Mouse (Mus musculus) gastrocnemius, adult 18-20 months (tissue): Measurements from ENCODE around the gene Pnmal2. TPM values are rescaled to one million over a fixed set of nuclear protein-coding genes. Genes with fewer than 3 reads are reported as not detected.
A peak's percentile ranks its signal among the peaks of the same experiment; 100 is the strongest.

Source experiments
- DNase-seq: peaks from one replicate; pipeline ENCODE4 v3.0.0; 2021; ENCODE audit warnings: low spot score
- long read RNA-seq, 2 experiments: library from polyadenylated mRNA; stranded (forward); transcript quantifications; one replicate each; pipeline ENCODE4 v2.0.0; 2021
- total RNA-seq, 2 experiments: library from RNA; stranded (reverse); gene quantifications; 2 replicates each; pipeline ENCODE4 v1.2.3; 2021

The Pnmal2 gene
- under 1 TPM; 0.50 to 0.64 TPM for total RNA-seq
- long read RNA-seq, experiment 1, full-length matches to known transcripts = 1 of 1 reads
- long read RNA-seq, experiment 1, partial matches to known transcripts = 0 of 1 reads
- long read RNA-seq, experiment 1, other reads (novel, unspliced or antisense) = 0 of 1 reads
- long read RNA-seq, experiment 2, full-length matches to known transcripts = 2 of 2 reads
- long read RNA-seq, experiment 2, partial matches to known transcripts = 0 of 2 reads
- long read RNA-seq, experiment 2, other reads (novel, unspliced or antisense) = 0 of 2 reads

DNA sequence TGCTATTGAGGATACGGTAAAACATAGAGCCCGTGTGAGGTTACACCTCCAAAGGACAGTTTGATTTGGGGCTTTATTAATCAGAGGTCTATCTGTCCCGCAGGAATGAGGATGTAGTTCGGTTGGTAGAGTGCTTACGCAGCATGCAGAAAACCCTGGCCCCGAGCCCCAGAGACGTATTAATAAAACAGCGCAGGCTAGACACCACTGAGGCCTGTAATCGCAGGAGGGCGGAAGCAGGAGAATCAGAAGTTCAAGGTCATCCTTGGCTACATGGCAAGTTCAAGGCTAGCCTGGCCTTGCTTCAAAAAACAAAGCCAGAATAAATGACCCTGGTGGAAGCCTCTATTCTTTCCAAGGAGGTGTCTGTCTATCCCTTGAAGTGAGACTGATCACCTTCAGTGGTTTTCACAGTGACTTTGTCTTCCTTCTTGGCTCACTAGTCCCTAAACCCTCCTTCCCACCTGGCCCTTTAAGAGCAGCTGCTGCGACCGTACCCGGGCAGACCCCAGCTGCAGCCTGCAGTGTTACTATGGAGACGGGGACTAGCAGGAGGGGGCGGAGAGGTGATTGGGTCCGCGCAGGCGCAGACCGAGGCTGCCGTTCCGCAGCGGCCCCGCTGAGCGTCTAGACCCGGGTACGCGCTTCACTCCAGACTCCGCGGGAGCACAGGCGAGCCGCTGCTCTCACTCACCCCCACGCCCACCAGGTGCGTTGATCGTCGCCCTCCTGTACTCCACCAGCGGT lies at the start of gene Pnmal2:
Pnmal2 (plus strand) TSS at position 622 of the 747 bp plus-strand sequence.
- no peak for DNase-seq

DNA sequence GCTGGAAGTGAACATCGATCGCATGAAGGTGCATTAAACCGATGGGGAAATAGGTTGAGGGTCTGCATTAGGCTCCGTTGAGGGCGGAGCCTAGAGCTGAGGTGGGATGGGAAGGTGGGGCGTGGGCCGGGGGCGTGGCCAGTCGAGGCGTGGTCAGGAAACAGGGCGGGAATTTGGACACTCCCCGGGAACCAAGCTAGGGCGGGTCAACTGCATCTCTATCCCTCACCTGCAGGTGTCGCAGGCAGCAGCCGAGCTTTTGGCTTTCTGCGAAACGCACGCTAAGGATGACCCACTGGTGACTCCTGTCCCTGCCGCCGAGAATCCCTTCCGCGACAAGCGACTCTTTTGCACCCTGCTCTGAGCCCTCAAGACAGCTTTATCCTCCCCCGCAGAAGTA lies 49.5 kb upstream of the Pnmal2 start:
- peak; percentile 82 for DNase-seq

DNA sequence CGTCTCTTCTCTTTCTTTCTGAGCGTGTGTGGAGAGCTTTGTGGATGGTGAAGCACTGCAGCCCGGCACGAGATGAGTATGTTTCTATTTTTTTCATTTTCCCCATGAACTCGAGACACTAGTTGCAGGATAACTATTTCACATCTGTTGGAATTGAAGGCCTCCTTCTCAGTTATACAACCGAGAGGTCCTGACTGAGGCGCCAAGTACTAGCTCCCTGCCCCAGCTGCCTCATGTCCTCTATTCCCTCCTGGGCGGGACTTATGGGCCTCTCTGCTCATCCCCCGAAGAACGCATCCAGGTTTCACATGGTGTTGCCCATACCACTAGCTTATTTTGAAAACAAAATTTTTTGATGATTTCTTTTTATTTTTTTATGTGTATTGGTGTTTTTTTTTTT lies 49.0 kb upstream of the Pnmal2 start:
- no peak for DNase-seq

DNA sequence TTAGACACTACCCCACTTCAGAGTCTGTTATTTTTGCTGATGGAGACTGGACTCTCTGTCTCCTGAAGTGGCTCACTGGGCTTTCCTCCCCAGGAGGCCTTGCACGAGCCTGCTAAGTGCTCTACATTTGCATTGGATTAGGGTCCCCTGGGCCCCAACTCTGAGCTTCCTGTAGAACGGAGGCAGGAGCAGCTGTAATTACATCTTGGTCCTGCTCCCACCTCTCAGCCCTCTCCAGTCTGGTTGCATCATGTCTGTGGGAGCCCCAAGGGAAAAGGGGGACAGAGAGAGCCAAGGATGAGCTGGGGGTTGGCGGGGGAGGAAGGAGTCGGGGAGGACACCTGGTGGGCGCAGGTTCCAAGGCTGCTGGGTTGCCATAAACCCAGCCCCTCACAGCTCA lies 44.0 kb upstream of the Pnmal2 start:
- DNase-seq = peak; percentile 47

DNA sequence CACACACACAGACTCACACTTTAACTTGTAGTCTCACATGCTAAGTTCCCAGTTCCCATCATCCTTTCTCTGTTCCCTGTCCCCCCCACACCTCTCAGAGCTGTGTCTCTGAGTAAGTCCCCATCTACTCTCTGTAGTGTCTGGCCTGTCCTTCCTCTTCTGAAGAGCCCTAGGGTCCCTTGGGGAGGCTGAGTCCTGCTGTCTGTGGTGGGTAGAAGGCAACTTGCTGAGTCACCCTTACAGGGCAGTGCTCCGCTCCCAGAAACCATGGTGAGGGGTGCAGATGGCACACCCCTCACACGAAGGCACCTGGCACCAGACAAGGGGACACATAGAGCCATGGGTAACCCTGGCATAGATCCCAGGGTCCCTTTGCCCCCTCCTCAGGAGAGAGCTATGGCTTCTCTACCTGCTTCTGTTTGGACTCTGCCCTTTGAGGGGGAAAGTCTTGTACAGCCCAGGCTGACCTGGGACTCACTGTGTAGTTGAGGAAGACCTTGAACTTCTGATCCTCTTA lies 41.0 kb upstream of the Pnmal2 start:
- no peak for DNase-seq

DNA sequence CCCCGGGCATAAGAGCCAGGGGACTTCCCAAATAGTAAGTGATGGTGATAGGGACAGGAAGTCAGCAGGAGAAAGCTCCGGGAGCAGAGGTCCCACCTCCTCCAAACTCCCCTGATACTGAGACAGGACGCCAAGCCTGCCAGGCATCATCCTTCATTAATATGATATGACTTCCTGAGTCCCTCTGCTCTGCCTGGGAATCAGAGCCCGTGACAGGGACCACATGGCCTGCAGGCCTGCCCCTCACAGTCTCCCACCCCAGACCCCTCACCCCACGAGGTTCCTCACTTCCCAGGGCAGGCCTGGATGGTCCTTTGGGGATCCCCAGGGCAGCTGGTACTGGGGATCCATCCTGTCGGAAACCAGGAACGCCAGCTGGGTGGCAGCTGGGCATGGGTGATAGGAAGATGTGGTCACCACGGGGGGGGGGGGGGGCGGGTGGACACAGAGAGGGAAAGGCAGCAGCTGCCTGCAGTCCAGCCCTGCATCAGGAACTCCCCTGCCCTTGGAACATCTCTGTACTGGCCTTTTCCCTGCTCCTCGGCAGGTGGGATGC lies 40.3 kb upstream of the Pnmal2 start:
- DNase-seq = no peak

DNA sequence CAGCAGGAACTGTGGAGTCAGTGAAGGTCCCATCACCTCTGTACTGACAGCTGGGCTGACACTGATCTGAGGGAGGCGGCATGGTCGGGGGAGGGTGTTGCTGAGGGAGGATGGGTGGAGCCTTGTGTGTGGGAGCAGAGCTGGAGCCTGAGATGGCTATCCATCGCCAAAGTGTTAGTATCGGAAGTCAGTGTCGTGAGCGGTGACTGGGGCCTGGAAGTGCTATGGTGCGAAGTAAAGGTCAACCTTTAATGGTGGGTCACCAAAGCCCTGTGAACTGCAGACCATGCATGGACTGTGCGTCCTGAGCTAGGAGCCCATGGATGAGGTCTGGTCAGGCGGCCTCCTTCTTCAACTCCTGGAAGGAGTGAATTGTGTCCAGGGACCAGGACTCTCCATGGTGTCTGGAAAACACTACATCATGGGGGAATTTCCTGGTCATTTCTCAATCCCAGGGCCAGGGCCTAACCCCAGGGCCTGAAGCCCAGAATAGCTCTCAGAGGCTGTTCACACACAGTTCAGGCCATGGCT lies 38.9 kb upstream of the Pnmal2 start:
- DNase-seq = peak; percentile 52

DNA sequence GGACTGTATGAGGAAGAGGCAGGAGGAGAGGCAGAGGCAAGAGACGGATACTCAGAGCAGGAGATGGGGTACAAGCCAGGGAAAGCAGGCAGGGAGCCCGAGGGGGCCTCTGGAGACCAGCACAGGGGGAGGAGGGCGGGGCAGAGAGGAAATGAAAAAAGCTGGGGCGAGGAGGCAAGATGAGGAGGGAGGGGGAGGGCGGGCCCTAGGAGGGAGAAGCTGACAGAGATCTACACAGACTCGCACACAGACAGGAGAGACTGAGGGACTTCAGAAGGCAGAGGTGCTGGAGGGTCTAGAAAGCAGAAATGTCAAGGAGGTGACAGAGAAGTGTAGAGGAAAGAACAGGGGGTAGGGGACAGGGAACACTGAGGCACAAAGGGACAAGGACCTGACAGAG lies 38.2 kb upstream of the Pnmal2 start, which contains the start of gene Ptgir:
Ptgir (plus strand) TSS at position 210 of the 400 bp plus-strand sequence.
- peak; percentile 87 for DNase-seq

DNA sequence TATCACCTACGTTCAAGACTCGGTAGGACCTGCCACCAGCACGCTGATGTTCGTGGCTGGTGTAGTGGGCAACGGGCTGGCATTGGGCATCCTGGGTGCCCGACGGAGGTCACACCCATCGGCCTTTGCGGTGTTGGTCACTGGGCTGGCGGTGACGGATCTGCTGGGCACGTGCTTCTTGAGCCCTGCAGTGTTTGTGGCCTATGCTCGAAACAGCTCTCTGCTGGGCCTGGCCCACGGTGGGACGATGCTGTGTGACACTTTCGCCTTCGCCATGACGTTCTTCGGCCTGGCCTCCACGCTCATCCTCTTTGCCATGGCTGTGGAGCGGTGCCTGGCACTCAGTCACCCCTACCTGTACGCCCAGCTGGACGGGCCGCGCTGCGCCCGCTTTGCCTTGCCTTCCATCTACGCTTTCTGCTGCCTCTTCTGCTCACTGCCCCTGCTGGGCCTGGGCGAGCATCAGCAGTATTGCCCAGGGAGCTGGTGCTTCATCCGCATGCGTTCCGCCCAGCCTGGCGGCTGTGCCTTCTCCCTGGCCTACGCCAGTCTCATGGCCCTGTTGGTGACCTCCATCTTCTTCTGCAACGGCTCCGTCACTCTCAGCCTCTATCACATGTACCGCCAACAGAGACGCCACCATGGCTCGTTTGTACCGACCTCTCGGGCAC lies 37.5 kb upstream of the Pnmal2 start:
- no peak for DNase-seq

DNA sequence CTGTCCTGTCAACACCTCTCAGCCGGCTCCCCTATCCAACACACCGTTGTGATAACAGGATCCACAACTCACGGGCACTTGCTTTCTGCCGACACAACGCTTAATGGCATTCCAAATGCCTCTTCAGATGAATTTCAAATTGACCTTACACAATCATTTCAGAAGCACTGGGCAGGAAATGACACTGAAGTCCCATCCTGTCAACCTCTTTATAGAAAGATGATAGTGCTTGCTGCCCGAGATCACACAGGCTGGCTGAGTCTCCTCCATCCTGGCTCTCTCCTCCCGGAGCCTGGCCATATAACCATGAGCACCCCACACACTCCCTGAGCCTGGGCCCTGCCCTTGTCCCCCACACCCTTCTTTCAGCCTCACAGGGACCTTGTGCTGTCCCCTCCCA lies 36.6 kb upstream of the Pnmal2 start:
- no peak for DNase-seq

DNA sequence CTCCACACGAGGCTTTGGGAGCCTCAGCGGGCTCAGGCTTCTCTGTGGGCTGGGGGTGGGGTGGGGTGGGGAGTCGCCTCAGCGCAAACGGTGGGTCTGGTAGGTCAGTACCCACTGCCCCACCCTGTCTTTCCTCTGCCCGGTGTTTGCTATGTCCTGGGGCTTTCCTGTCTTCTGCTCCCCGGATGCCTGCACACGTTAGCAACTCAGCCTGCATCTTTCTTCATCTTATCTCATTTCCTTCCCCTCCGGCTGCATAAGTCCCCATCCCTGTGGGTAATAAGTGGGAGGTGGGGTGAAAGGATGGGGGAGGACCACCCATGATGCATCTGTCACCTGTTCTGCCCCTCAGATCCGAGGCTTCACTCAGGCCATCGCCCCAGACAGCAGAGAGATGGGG lies 36.1 kb upstream of the Pnmal2 start:
- no peak for DNase-seq

DNA sequence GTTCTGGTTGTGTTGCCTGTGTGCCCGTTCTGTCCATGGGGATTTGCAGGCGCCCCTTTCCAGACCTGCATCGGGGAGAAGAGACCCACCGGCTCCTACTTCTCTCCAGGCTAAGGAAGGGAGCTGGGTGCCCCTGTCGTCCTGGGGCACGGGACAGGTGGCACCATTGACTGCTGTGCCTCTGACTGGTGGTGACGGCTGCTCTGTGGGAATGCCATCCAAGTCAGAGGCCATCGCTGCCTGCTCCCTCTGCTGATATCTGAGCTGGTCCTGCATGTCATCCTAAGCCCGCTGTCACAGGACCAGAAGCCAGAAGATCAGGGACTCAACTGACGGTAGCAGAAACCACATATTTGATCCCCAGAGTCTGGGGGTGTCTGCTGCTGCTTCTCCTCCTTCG lies 35.6 kb upstream of the Pnmal2 start:
- DNase-seq = no peak

DNA sequence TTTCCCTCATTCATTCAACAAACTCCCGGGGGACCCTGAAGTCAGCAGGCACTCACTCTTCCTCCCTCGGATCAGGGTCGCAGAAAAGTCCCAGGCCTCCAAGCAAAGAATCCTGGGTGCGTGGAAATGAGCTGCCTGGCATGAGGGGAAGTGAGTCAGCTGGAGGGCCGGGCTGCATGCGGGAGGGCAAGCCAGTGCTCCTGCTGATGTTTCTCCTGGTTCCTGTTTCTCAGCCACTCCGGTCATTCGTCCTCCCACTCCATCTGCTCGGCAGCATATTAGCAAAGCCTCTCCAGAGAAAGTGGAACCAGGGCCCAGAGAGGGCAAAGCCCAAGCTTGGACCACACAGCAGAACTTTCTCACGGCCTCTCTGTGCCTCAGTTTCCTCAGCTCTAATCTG lies 34.6 kb upstream of the Pnmal2 start:
- DNase-seq = no peak

DNA sequence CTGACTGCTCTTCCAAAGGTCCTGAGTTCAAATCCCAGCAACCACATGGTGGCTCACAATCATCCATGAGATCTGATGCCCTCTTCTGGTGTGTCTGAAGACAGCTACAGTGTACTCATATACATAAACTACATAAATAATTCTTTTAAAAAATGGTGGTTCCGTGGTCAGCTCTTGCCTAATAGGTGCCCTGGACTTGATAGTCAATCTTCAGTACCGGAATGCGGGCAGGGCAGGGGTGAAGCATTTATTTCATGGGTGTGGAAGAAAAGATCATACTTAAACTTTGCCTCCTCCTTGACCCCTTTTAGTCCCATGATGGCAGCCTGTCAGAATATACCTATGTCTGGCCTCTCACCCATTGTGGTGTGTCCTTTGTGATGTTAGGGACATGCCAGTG lies 32.6 kb upstream of the Pnmal2 start:
- no peak for DNase-seq

DNA sequence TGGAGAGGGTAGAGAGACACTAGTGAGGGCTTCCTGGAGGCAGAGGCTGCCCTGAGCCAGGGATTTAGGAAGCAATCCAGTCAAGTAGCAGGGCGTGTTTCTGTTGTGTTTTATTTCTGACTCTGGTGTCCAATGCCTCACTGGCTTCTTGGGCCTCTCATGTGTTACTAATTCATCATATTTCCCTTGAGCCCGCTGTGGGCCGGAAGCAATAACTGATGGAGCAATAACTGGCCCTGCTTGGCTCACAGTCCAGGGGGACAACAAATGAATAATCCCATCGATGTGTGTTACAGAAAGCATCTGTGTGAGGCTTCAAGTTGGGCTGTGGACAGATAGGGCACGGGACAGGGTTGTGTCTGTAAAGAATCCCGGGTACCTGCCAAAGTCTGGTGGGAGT lies 32.1 kb upstream of the Pnmal2 start:
- DNase-seq = peak; percentile 67

DNA sequence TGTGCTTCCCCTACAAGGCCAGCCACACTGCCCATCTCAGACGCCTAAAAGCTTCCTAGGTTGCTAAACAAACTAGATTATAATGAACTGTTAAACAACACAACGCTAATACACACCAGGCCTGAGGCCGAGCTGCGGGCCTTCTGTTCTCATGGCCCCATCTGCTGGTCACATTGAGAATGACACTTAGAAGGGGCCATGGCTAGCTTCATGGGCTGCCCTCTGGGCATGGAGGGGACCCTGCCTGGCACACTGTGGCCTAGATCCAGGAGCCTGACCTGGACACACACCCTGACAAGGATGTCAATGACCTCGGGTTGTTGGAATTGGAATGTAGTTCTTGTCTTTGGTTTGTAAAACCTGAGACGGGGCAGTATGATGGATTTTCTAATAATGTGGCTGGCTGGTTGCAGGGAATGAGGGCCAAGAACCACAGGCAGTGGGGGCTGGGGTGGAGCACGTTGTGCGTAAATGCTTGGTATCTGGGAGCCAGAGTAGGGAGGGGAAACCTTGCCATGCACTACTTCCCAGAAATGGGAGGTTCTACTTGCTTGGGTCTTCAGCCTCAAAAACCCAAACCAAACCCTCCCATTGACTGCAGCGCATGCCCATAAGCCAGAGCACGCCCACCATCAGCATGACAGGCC lies 30.6 kb upstream of the Pnmal2 start:
- peak; percentile 82 for DNase-seq

DNA sequence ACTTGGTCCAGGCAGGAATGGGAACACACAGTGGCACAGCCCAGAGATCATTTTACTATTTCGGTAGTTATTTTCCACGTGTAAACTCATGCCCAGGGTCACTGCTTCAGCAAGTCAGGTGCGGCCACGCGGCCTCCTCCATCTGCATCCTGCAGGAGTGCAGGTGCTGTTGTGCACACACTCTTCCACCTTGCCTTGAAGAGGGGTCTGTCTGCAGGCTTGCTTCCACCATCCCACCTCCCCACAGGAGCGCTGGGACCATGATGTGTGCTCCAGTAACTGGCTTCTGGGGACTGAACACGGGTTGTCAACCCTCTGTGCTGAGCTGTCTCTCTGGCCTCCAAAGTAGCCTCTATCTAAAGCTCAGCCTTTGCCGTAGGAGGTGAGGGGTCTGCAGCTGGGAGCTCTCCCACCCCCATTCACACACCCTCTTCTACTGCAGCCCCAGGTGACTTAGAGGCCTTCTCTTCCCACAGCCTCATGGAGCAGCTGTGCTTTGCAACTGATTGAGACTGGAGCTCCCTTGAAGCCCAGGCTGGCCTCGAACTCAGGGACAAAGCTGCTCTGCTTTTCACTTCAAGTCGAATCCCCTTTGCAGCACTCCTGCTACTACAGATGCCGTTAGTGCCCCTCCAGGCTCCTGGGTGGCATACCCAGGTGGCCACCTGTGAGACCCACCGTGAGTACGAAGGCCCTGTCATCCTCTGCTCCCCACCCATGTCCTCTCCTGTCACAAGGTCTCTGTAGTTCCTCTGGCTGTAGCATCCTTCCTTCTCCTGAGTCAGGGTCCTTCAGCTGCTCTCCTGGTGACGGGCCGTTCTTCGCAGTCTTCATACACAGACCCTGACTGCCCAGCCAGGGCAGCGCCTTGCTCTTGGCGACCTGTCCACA lies 29.8 kb upstream of the Pnmal2 start:
- no peak for DNase-seq

DNA sequence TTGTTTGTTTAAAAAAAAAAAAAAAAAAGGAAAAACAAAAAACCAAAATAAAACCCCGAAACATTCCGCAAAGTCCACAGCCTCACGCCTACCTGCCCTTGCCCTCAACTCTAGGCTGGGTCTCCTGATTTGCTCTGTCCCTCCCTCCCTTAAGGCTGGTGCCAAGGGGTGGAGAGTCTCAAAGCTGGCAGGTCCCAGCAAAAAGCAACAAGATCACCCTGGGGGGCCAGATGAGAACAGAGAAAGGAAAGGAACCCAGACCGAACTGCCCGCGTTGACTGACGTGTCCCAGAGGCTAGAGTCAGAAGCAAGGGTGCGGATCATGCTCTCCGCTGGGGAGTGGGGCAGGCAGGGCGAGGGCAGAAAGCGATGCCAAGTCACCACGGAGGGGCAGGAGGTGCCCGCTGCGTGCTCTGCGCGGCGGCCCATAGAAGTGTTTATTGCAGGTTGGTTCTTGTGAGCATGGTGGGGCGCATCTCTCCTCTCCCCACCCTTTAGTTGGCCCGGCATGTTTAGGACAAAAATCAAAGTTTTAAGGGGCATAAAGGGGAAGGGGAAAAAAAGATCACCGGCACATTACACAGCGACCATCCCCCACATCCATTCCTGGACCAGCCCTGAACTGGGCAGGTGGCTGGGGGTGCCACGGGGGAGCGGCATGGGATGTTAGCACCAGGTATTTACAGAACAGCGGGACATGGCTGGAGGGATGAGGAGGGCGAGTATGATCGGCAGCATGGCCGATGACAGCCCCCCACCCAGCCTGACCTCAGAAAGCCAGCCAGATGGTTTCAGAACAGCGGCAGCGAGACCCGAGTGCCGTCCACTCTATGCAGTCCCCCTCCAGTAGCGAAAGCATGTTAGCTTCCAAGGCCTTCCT lies 28.8 kb upstream of the Pnmal2 start:
- DNase-seq = no peak
